ENCODE assay signal across 15 mouse cellular contexts in genomic region chr3:98379236-98379635, GRCm38 (mm10). TPM values are rescaled to one million over a fixed set of nuclear protein-coding genes. Genes with fewer than 3 reads are reported as not detected.
DNase-seq lines count a peak whose midpoint lies in the region; ATAC-seq and TF ChIP-seq lines count a peak whose summit lies in the region.
"Had no signal": no experiment of that assay in that cellular context is flagged by ENCODE, and none has a peak within 500 bp of the region (broad histone marks: within the 10 kb centered on the region; RNA-seq: fewer than 3 reads in every experiment).

No protein-coding gene starts in this region.

- WGBS in hindbrain, embryonic 11.5 days, result 10% methylated on average over 7 of the region's 7 CpGs
- 12% methylated on average over 7 of the region's 7 CpGs for WGBS in hindbrain, embryonic 16.5 days
- 33% methylated on average over 7 of the region's 7 CpGs for WGBS in cerebellum, adult 2 months

- no peak for TF ChIP-seq POLR2A in cerebellum, adult 2 months (IDR thresholded peaks at IDR 0.05; ENCODE audit: borderline replicate concordance, insufficient read depth, low read length)

- TF ChIP-seq CTCF in cerebellum, adult 2 months (IDR thresholded peaks at IDR 0.05; ENCODE audit: borderline replicate concordance, insufficient read depth, low read depth, low read length), result no peak
- no peak for TF ChIP-seq CTCF in layer of hippocampus, adult 2 months (conservative IDR thresholded peaks at IDR 0.05)

- H3K4me2 ChIP-seq in hindbrain, embryonic 11.5 days (replicated peaks; ENCODE audit: low read depth, low read length), result no peak overlapping the region
- H3K4me2 ChIP-seq in hindbrain, embryonic 16.5 days (ENCODE audit: low read length), result no peak overlapping the region
- H3K4me2 ChIP-seq: embryonic facial prominence, embryonic 15.5 days; heart, embryonic 13.5 days had no signal

- peak; percentile 17 for DNase-seq in hindbrain, embryonic 11.5 days (ENCODE audit: low spot score)
- peak; percentile 35 for DNase-seq in adrenal gland, adult 8-10 months
- DNase-seq in kidney, adult 18-20 months, result peak; percentile 54
- peak; percentile 38 to 66 for DNase-seq in kidney, postnatal 4 days
- no peak for DNase-seq in cerebellum, adult 2 months
- DNase-seq in layer of hippocampus, adult 8-10 months (ENCODE audit: low spot score in 2 of 2), result no peak
- no peak for DNase-seq in layer of hippocampus, adult 2 months (ENCODE audit: low spot score in 2 of 2)
- DNase-seq: cerebellum, adult 9-11 months; gastrocnemius, postnatal 10 days; liver had no signal

- no peak overlapping the region for H3K4me3 ChIP-seq in hindbrain, embryonic 11.5 days (ENCODE audit: low read depth, low read length)
- no peak overlapping the region for H3K4me3 ChIP-seq in hindbrain, embryonic 16.5 days (ENCODE audit: low read length)
- H3K4me3 ChIP-seq in cerebellum, adult 2 months (replicated peaks; ENCODE audit: insufficient read depth, low read depth, low read length), result no peak overlapping the region
- H3K4me3 ChIP-seq in layer of hippocampus, adult 2 months, result no peak overlapping the region
- H3K4me3 ChIP-seq: embryonic facial prominence, embryonic 15.5 days; heart, embryonic 13.5 days had no signal

- H3K9ac ChIP-seq in hindbrain, embryonic 11.5 days (ENCODE audit: low read depth, low read length), result no peak overlapping the region
- H3K9ac ChIP-seq in hindbrain, embryonic 16.5 days (ENCODE audit: low read depth, low read length), result no peak overlapping the region
- H3K9ac ChIP-seq: embryonic facial prominence, embryonic 15.5 days; heart, embryonic 13.5 days had no signal

- ATAC-seq in hindbrain, embryonic 11.5 days (ENCODE audit: low FRiP score), result no peak
- no peak for ATAC-seq in hindbrain, embryonic 16.5 days
- ATAC-seq: forebrain, embryonic 16.5 days had no signal

- no peaks in the 10 kb centered on the region for H3K4me1 ChIP-seq in hindbrain, embryonic 11.5 days (replicated peaks; ENCODE audit: control insufficient read depth, insufficient read depth, low read length)
- peaks cover 14% of the 10 kb centered on the region for H3K4me1 ChIP-seq in hindbrain, embryonic 16.5 days (ENCODE audit: control insufficient read depth, insufficient read depth, low read depth, low read length)
- no peaks in the 10 kb centered on the region for H3K4me1 ChIP-seq in cerebellum, adult 2 months (ENCODE audit: control insufficient read depth, insufficient read depth, low read length)

- no peak overlapping the region for H3K27ac ChIP-seq in hindbrain, embryonic 11.5 days (ENCODE audit: low read depth, low read length)
- no peak overlapping the region for H3K27ac ChIP-seq in hindbrain, embryonic 16.5 days (ENCODE audit: low read depth, low read length)
- no peak overlapping the region for H3K27ac ChIP-seq in cerebellum, adult 2 months (ENCODE audit: insufficient read depth, low read length)
- H3K27ac ChIP-seq in layer of hippocampus, adult 2 months, result no peak overlapping the region
- H3K27ac ChIP-seq: embryonic facial prominence, embryonic 15.5 days; heart, embryonic 13.5 days; macrophage had no signal

- no peaks in the 10 kb centered on the region for H3K36me3 ChIP-seq in hindbrain, embryonic 11.5 days (ENCODE audit: control insufficient read depth, insufficient read depth, low read length)
- no peaks in the 10 kb centered on the region for H3K36me3 ChIP-seq in hindbrain, embryonic 16.5 days (ENCODE audit: control insufficient read depth, insufficient read depth, low read length)
- H3K36me3 ChIP-seq: embryonic facial prominence, embryonic 15.5 days; heart, embryonic 13.5 days had no signal

- H3K27me3 ChIP-seq in hindbrain, embryonic 11.5 days (ENCODE audit: control insufficient read depth, insufficient read depth, low read length), result no peaks in the 10 kb centered on the region
- no peaks in the 10 kb centered on the region for H3K27me3 ChIP-seq in hindbrain, embryonic 16.5 days (replicated peaks; ENCODE audit: control insufficient read depth, insufficient read depth, low read length)
- H3K27me3 ChIP-seq in cerebellum, adult 2 months (ENCODE audit: control insufficient read depth, insufficient read depth, low read length), result no peaks in the 10 kb centered on the region
- H3K27me3 ChIP-seq: embryonic facial prominence, embryonic 15.5 days; heart, embryonic 13.5 days had no signal

- no peaks in the 10 kb centered on the region for H3K9me3 ChIP-seq in hindbrain, embryonic 11.5 days (ENCODE audit: control insufficient read depth, low read length)
- no peaks in the 10 kb centered on the region for H3K9me3 ChIP-seq in hindbrain, embryonic 16.5 days (ENCODE audit: control insufficient read depth, low read length)
- H3K9me3 ChIP-seq: embryonic facial prominence, embryonic 15.5 days; heart, embryonic 13.5 days had no signal

RNA-seq across cellular contexts. Expression of gene Zfp697, which starts 3.0 kb away (rescaled TPM):
- 12.2 and 15.5 TPM in 2 replicates for polyA plus RNA-seq in hindbrain, embryonic 11.5 days (2014; fragmentation: Nextera tagmentation; extraction: Ambion mirVana)
- 14.4 and 15.1 TPM in 2 replicates for polyA plus RNA-seq in hindbrain, embryonic 16.5 days (2015; fragmentation: Nextera tagmentation; extraction: Ambion mirVana)
- total RNA-seq in adrenal gland, adult 8-10 months (2022), result 1 to 10 TPM; 5.8 to 9.4 (median 7.5) TPM
- 7.7 and 8.1 TPM in 2 replicates for polyA plus RNA-seq in cerebellum, adult 2 months (2012; rRNA removed)
- 10 to 100 TPM; 27.1 to 32.6 (median 27.9) TPM for total RNA-seq in layer of hippocampus, adult 8-10 months (2022)
- total RNA-seq in layer of hippocampus, adult 2 months (2021), result 10 to 100 TPM; 28.5 to 29.1 TPM

RNA-seq across cellular contexts. Expression of gene Phgdh, which starts 39.4 kb away (rescaled TPM):
- 311 and 319 TPM in 2 replicates for polyA plus RNA-seq in hindbrain, embryonic 11.5 days (2014; fragmentation: Nextera tagmentation; extraction: Ambion mirVana)
- polyA plus RNA-seq in hindbrain, embryonic 16.5 days (2015; fragmentation: Nextera tagmentation; extraction: Ambion mirVana), result 197 and 219 TPM in 2 replicates
- 10 to 100 TPM in 3 of 4 experiments, 1 to 10 TPM in 1; 6.8 to 28.8 (median 12.0) TPM for total RNA-seq in adrenal gland, adult 8-10 months (2022)
- polyA plus RNA-seq in cerebellum, adult 2 months (2012; rRNA removed), result 98.0 and 106 TPM in 2 replicates
- total RNA-seq in layer of hippocampus, adult 8-10 months (2022), result 10 to 100 TPM; 61.3 to 72.1 (median 67.5) TPM
- total RNA-seq in layer of hippocampus, adult 2 months (2021), result 10 to 100 TPM; 66.8 to 82.0 TPM

Comparison
In these comparisons a context has a peak if more than half of its experiments do, and no peak if none do; other contexts are left out.
1. DNase-seq: peak in hindbrain, embryonic 11.5 days (single experiment), adrenal gland, adult 8-10 months (single experiment), kidney, adult 18-20 months (single experiment) and kidney, postnatal 4 days (2 of 2); none in cerebellum, adult 2 months (0 of 2), layer of hippocampus, adult 8-10 months (0 of 2) and layer of hippocampus, adult 2 months (0 of 2).